Mouse (Mus musculus) myocyte (in vitro differentiated cells): ENCODE data around the gene Mrgpre. TPM values are rescaled to one million over a fixed set of nuclear protein-coding genes. Genes with fewer than 3 reads are reported as not detected.

Experiments used
- H3K27me3 ChIP-seq: one replicate; pipeline ENCODE4 v1.6.1; 2011; ENCODE audit not compliant: control insufficient read depth, insufficient read depth, insufficient read length
- H3K36me3 ChIP-seq: one replicate; pipeline ENCODE4 v1.6.1; 2011; ENCODE audit not compliant: control insufficient read depth, insufficient read depth
- H3K4me2 ChIP-seq: one replicate; pipeline ENCODE4 v1.6.1; 2011; ENCODE audit warnings: low read depth, control low read depth
- H3K4me3 ChIP-seq: one replicate; pipeline ENCODE4 v1.5.1; 2011; ENCODE audit warnings: mild to moderate bottlenecking, control low read depth, moderate library complexity
- H3K79me2 ChIP-seq: one replicate; pipeline ENCODE4 v1.6.1; 2011; ENCODE audit not compliant: control insufficient read depth, insufficient read depth
- H3ac ChIP-seq: one replicate; pipeline ENCODE4 v1.6.1; 2011; ENCODE audit not compliant: control insufficient read depth, insufficient read length
- CEBPB ChIP-seq: IDR thresholded peaks from 2 replicates; pipeline ENCODE4 v1.6.1; 2011; ENCODE audit warnings: mild to moderate bottlenecking, moderate library complexity; ENCODE audit not compliant: poor library complexity, insufficient read depth, severe bottlenecking
- E2F4 ChIP-seq: IDR thresholded peaks from one replicate; pipeline ENCODE4 v1.6.1; 2011; ENCODE audit warnings: mild to moderate bottlenecking, control low read depth, moderate library complexity; ENCODE audit not compliant: insufficient read depth
- MAX ChIP-seq: IDR thresholded peaks from one replicate; pipeline ENCODE4 v1.6.1; 2011; ENCODE audit warnings: low read depth, mild to moderate bottlenecking, control low read depth
- MYOD1 ChIP-seq, 3 experiments: IDR thresholded peaks; one replicate each; pipeline ENCODE4 v1.6.1; 2011; ENCODE audit warnings: control low read depth in 2 of 3, low read depth in 2 of 3, mild to moderate bottlenecking in 2 of 3, moderate library complexity in 1 of 3; ENCODE audit not compliant: insufficient read length in 2 of 3, control insufficient read depth in 1 of 3
- MYOG ChIP-seq, 3 experiments: IDR thresholded peaks; one replicate each; pipeline ENCODE4 v1.6.1; 2011; ENCODE audit warnings: control low read depth in 2 of 3, low read depth in 2 of 3, mild to moderate bottlenecking in 2 of 3; ENCODE audit not compliant: insufficient read length in 2 of 3, control insufficient read depth in 1 of 3, insufficient read depth in 1 of 3
- POLR2A ChIP-seq: IDR thresholded peaks from one replicate; pipeline ENCODE4 v1.6.1; 2011; ENCODE audit warnings: low read depth, mild to moderate bottlenecking, control low read depth, moderate library complexity; ENCODE audit not compliant: insufficient read length
- POLR2AphosphoS2 ChIP-seq: IDR thresholded peaks from one replicate; pipeline ENCODE4 v1.6.1; 2011; ENCODE audit warnings: low read depth, control low read depth; ENCODE audit not compliant: insufficient read length
- REST ChIP-seq: IDR thresholded peaks from one replicate; pipeline ENCODE4 v1.6.1; 2011; ENCODE audit warnings: mild to moderate bottlenecking, control low read depth, moderate library complexity; ENCODE audit not compliant: insufficient read depth, insufficient read length
- SRF ChIP-seq: IDR thresholded peaks from one replicate; pipeline ENCODE4 v1.6.1; 2011; ENCODE audit warnings: low read depth; ENCODE audit not compliant: control insufficient read depth, insufficient read length
- TCF12 ChIP-seq: IDR thresholded peaks from one replicate; pipeline ENCODE4 v1.6.1; 2011; ENCODE audit warnings: mild to moderate bottlenecking, control low read depth; ENCODE audit not compliant: poor library complexity, insufficient read depth, severe bottlenecking
- TCF3 ChIP-seq: IDR thresholded peaks from one replicate; pipeline ENCODE4 v1.6.1; 2011; ENCODE audit warnings: low read depth, control low read depth; ENCODE audit not compliant: insufficient read length
- USF1 ChIP-seq: IDR thresholded peaks from one replicate; pipeline ENCODE4 v1.6.1; 2011; ENCODE audit warnings: low read depth, mild to moderate bottlenecking, control low read depth, moderate library complexity
- polyA plus RNA-seq: library from polyadenylated mRNA; unstranded; fragments of >200 nt; fragmentation: generic; extraction: Trizol; gene quantifications from one replicate; pipeline ENCODE4 v1.2.1, GENCODE M21; 2012; ENCODE audit warnings: missing spikeins

Mrgpre gene
- polyA plus RNA-seq, 1 experiment, result 1.9 TPM

DNA sequence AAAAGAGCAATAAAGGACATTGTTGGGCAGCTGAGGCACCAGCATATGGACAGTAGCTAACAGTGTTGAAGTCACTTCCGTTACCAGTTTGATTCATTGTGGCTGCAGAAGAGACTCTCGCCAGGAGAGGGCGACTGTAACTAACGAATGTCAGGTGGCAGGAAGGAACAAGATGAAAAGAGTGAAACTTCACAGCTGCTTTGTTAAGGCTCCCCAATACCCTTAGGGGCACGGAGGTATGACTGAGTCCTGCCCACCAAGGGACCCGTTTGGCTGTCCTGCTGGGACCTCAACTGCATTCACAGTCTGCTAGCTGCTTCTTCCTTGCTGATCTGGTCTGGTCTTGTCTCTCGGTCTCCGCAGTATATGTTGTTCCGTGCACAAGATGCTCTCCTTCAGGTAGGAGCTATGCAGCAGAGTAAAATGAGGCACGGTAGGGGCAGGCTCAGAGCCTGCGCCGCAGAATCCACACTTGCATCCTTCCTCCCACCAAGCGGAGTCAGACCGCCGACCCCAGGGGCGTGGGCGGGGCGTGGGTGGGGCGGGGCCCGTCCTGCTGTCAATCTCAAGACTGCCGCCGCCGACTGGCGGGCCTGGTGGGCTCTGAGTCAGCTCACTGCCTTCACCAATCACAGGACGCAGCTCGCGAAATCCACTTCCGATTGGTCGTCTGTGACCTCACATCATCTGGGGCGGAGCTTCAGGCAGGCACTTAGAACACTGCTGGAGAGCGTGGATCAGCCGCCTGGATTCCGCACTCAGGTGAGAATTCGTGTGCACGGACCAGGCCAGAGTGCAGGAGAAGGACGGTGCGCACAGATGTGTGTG lies 45.4 kb upstream of the Mrgpre start:
- TF ChIP-seq MYOG (IDR thresholded peaks at IDR 0.05; ENCODE audit: control insufficient read depth in 1 of 3, insufficient read depth in 1 of 3, insufficient read length in 2 of 3, low read depth in 2 of 3) (peak in 1 of 3 experiments; percentile 8), USF1 (peak; percentile 40), MYOD1 (IDR thresholded peaks at IDR 0.05; ENCODE audit: control insufficient read depth in 1 of 3, insufficient read length in 2 of 3, low read depth in 2 of 3) (peak in 1 of 3 experiments; percentile 16), E2F4 (no peak), MAX (no peak), POLR2AphosphoS2 (peak; percentile 71), CEBPB (no peak), TCF3 (no peak), SRF (no peak), TCF12 (no peak), REST (no peak), POLR2A (peak; percentile 81)
- Histone ChIP-seq H3K4me3 (peak overlapping the region; percentile 70), H3K27me3 (no peaks in the 10 kb centered on the region), H3K36me3 (no peaks in the 10 kb centered on the region), H3ac (peak overlapping the region; percentile 28), H3K4me2 (peak overlapping the region; percentile 98), H3K79me2 (peaks cover 46% of the 10 kb centered on the region)

DNA sequence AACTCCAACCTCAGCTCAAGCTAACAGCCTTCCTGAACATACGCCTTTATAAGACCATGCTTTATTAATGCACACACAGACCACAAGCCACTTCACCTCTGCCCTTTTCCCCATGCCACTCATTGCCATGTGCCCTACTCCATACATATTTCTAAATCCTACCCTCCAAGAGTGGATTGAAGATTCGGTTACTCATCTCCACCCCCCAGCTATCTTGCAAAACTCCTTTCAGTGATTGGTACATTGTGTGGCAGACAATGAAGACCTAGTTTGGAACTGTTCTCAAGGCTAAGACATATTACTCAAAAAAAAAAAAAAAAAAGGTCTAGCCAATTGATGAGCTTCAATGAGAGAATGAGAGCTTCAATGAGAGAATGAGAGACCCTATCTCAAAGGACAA lies 42.7 kb upstream of the Mrgpre start:
- no peak overlapping the region for H3K4me3 ChIP-seq

DNA sequence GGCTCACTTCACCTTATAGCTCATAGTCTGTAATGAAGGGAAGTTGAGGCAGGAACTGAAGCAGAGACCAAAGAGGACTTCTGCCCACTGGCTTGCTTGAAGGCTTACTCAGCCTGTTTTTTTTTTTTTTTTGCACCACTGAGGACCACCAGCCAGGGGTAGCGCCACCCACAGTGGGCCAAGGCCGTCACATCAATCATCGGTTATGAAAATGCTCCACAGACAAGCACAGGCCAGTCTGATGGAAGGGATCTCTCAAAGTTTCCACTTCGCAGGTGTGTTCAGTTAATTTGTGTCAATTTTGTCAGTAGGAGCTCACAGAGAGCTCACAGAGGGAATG lies 38.9 kb upstream of the Mrgpre start:
- Histone ChIP-seq H3K27me3 (no peaks in the 10 kb centered on the region), H3K4me2 (peak overlapping the region; percentile 88), H3K79me2 (peaks cover 10% of the 10 kb centered on the region), H3K36me3 (no peaks in the 10 kb centered on the region), H3K4me3 (peak overlapping the region; percentile 70), H3ac (no peak overlapping the region)
- TF ChIP-seq MYOG (IDR thresholded peaks at IDR 0.05; ENCODE audit: control insufficient read depth in 1 of 3, insufficient read depth in 1 of 3, insufficient read length in 2 of 3, low read depth in 2 of 3), result no peak
- no peak for TF ChIP-seq TCF12
- no peak for TF ChIP-seq E2F4
- TF ChIP-seq POLR2A, result no peak
- TF ChIP-seq POLR2AphosphoS2, result no peak
- no peak for TF ChIP-seq MAX
- TF ChIP-seq MYOD1 (IDR thresholded peaks at IDR 0.05; ENCODE audit: control insufficient read depth in 1 of 3, insufficient read length in 2 of 3, low read depth in 2 of 3), result no peak
- TF ChIP-seq REST, result no peak
- no peak for TF ChIP-seq CEBPB
- no peak for TF ChIP-seq SRF
- no peak for TF ChIP-seq USF1
- no peak for TF ChIP-seq TCF3

More for the DNA sequence above, 42.7 kb upstream of the Mrgpre start:
- Histone ChIP-seq H3K27me3 (no peaks in the 10 kb centered on the region), H3K36me3 (no peaks in the 10 kb centered on the region), H3K79me2 (peaks cover 23% of the 10 kb centered on the region), H3K4me2 (no peak overlapping the region), H3ac (no peak overlapping the region)
- TF ChIP-seq POLR2A (no peak), MYOG (IDR thresholded peaks at IDR 0.05; ENCODE audit: control insufficient read depth in 1 of 3, insufficient read depth in 1 of 3, insufficient read length in 2 of 3, low read depth in 2 of 3) (no peak), USF1 (no peak), TCF12 (no peak), TCF3 (no peak), CEBPB (no peak), MYOD1 (IDR thresholded peaks at IDR 0.05; ENCODE audit: control insufficient read depth in 1 of 3, insufficient read length in 2 of 3, low read depth in 2 of 3) (no peak), MAX (no peak), E2F4 (no peak), REST (no peak), SRF (no peak), POLR2AphosphoS2 (no peak)

DNA sequence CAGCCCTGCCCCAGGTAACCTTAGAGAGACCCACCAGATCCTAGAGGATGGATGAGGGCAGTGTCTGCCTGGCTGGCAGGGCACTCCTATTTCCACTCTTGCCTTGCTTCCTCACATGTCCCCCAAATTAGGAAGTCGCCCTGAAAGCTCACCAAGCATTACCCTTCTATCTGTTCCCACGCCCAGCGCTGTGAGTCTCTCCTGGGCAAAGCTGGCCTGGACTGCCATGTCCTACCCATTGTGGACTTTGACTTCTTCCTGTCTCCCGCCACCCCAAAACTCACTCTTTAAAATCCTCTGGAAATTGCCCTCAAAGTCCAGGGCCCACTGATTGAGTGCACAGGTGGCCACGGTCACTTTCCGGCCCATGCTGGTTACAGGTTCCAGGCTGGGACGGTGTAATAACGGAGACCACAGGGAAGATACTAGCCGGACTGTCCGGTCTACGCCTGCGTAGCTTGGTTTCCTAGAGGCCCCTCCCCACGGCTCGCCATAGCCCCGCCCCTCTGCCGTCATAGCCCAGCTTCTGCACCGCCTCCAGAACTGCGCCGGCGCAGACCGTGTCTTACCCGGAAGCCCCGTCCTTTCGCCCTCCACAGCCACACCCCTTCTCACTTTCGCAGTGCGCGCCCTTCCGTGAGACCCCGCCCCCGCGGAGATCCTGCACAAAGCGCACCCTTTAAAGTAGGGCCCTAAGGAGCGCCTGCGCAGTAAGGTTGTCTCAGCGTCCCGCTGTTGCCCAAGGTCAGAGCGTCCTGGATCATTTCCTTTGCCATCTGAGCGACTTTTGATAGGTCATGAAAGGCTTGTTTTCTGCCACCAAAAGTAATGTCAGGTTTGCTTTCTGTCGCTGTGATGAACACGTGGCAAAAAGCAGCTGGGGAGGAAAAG lies 38.3 kb upstream of the Mrgpre start, which contains the start of the genes Nadsyn1 and Dhcr7:
Gene Nadsyn1 (minus strand): TSS at position 475 of the 891 bp plus-strand sequence.
Gene Dhcr7 (plus strand): TSS at position 771 of the 891 bp plus-strand sequence.
- Histone ChIP-seq H3K79me2 (peaks cover 10% of the 10 kb centered on the region), H3K4me3 (peak within 1 kb of the TSS; percentile 70), H3K4me2 (peak within 1 kb of the TSS; percentile 95), H3ac (peak within 1 kb of the TSS; percentile 20), H3K27me3 (no peaks in the 10 kb centered on the region), H3K36me3 (no peaks in the 10 kb centered on the region)
- TF ChIP-seq REST, result no peak
- TF ChIP-seq E2F4, result peak; percentile 66
- TF ChIP-seq MYOD1 (IDR thresholded peaks at IDR 0.05; ENCODE audit: control insufficient read depth in 1 of 3, insufficient read length in 2 of 3, low read depth in 2 of 3), result no peak
- peak; percentile 87 for TF ChIP-seq POLR2AphosphoS2
- TF ChIP-seq SRF, result peak; percentile 21
- TF ChIP-seq POLR2A, result peak; percentile 88
